Mouse (Mus musculus): Measurements from ENCODE around the gene Synpr. TPM values are rescaled to one million over a fixed set of nuclear protein-coding genes. Genes with fewer than 3 reads are reported as not detected.

Synpr gene
- polyA plus RNA-seq, 1 experiment, result 0.36 TPM

DNA sequence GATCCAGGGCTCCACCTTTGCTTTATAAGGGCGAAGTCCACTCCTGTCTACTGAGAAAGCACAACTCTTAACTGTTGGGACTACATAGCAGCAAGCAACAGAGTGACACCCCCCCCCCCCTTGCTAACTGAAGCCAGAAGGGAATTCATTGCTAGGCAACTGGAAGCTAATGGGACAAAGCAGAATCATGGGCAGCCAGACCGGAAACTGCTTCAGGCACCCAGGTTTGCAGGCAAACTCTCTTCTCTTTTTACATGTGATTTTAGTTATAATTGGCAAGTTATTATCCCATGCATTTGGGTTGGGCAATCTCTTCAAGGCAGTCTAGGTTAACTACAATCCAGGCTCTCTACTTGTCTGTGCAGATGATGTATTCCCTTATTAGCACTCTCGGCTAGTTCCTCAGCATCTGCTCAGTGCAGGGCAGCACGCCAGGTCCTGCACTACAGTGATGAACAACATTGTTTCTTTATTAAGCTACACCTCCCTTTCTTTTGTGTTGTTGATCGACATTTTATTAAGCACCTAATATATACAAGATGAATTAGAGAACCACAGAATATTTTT lies 72.6 kb downstream of the Synpr start:
- no peaks in the 10 kb centered on the region for H3K4me1 ChIP-seq (ENCODE audit: control insufficient read depth, insufficient read depth, low read length)
- no peak overlapping the region for H3K27ac ChIP-seq (ENCODE audit: insufficient read depth, low read length)
- H3K9me3 ChIP-seq (replicated peaks; ENCODE audit: control insufficient read depth, insufficient read depth, low read length, poor library complexity, severe bottlenecking), result no peaks in the 10 kb centered on the region
- no peaks in the 10 kb centered on the region for H3K27me3 ChIP-seq (ENCODE audit: control insufficient read depth, insufficient read depth, low read length, poor library complexity, severe bottlenecking)
- H3K36me3 ChIP-seq (ENCODE audit: control insufficient read depth, insufficient read depth, low read length, poor library complexity, severe bottlenecking), result no peaks in the 10 kb centered on the region
- no peak overlapping the region for H3K9ac ChIP-seq (ENCODE audit: low read depth, poor library complexity, severe bottlenecking)
- H3K4me3 ChIP-seq (ENCODE audit: low read depth, low read length), result no peak overlapping the region
- TF ChIP-seq CTCF (IDR thresholded peaks at IDR 0.05; ENCODE audit: low read depth, low read length), result no peak
- no peak for TF ChIP-seq EP300 (IDR thresholded peaks at IDR 0.05; ENCODE audit: insufficient read depth, low read depth, low read length)

GRCm38 (mm10) chr14:13358037-13358436 lies 73.5 kb downstream of the Synpr start:
- Histone ChIP-seq H3K9ac (ENCODE audit: low read depth, poor library complexity, severe bottlenecking) (no peak overlapping the region), H3K4me1 (ENCODE audit: control insufficient read depth, insufficient read depth, low read length) (no peaks in the 10 kb centered on the region), H3K9me3 (replicated peaks; ENCODE audit: control insufficient read depth, insufficient read depth, low read length, poor library complexity, severe bottlenecking) (no peaks in the 10 kb centered on the region), H3K4me3 (ENCODE audit: low read depth, low read length) (no peak overlapping the region), H3K27ac (ENCODE audit: insufficient read depth, low read length) (no peak overlapping the region), H3K27me3 (ENCODE audit: control insufficient read depth, insufficient read depth, low read length, poor library complexity, severe bottlenecking) (no peaks in the 10 kb centered on the region), H3K36me3 (ENCODE audit: control insufficient read depth, insufficient read depth, low read length, poor library complexity, severe bottlenecking) (no peaks in the 10 kb centered on the region)
- TF ChIP-seq POLR2A (IDR thresholded peaks at IDR 0.05; ENCODE audit: insufficient read depth, low read length), result no peak
- no peak for TF ChIP-seq EP300 (IDR thresholded peaks at IDR 0.05; ENCODE audit: insufficient read depth, low read depth, low read length)
- no peak for TF ChIP-seq CTCF (IDR thresholded peaks at IDR 0.05; ENCODE audit: low read depth, low read length)

GRCm38 (mm10) chr14:13361184-13361583 lies 76.6 kb downstream of the Synpr start:
- Histone ChIP-seq H3K9me3 (replicated peaks; ENCODE audit: control insufficient read depth, insufficient read depth, low read length, poor library complexity, severe bottlenecking) (no peaks in the 10 kb centered on the region), H3K27ac (ENCODE audit: insufficient read depth, low read length) (no peak overlapping the region), H3K36me3 (ENCODE audit: control insufficient read depth, insufficient read depth, low read length, poor library complexity, severe bottlenecking) (no peaks in the 10 kb centered on the region), H3K9ac (ENCODE audit: low read depth, poor library complexity, severe bottlenecking) (no peak overlapping the region), H3K4me1 (ENCODE audit: control insufficient read depth, insufficient read depth, low read length) (no peaks in the 10 kb centered on the region), H3K4me3 (ENCODE audit: low read depth, low read length) (no peak overlapping the region), H3K27me3 (ENCODE audit: control insufficient read depth, insufficient read depth, low read length, poor library complexity, severe bottlenecking) (no peaks in the 10 kb centered on the region)
- TF ChIP-seq POLR2A (IDR thresholded peaks at IDR 0.05; ENCODE audit: insufficient read depth, low read length) (no peak), EP300 (IDR thresholded peaks at IDR 0.05; ENCODE audit: insufficient read depth, low read depth, low read length) (no peak), CTCF (IDR thresholded peaks at IDR 0.05; ENCODE audit: low read depth, low read length) (no peak)

DNA sequence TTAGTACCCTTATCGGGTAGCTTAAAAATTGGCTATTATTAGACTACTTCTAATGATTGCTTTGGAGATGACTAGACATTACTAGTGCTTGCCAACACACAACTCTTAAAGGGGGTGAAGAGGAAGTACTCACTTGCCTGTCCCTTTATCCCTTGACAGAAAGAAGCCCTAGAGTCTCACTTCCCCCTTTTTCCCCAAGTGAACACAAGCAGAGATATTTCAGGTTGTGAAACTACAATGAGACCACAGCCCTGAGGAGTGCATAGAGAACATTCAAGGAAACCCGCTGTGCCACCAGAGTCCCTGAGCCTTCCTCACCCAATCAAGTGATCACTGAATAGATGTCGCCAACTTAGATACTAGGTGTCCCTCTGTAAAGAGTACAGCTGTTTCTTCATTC lies 77.1 kb downstream of the Synpr start:
- no peaks in the 10 kb centered on the region for H3K9me3 ChIP-seq (replicated peaks; ENCODE audit: control insufficient read depth, insufficient read depth, low read length, poor library complexity, severe bottlenecking)
- no peaks in the 10 kb centered on the region for H3K27me3 ChIP-seq (ENCODE audit: control insufficient read depth, insufficient read depth, low read length, poor library complexity, severe bottlenecking)
- H3K9ac ChIP-seq (ENCODE audit: low read depth, poor library complexity, severe bottlenecking), result no peak overlapping the region
- H3K36me3 ChIP-seq (ENCODE audit: control insufficient read depth, insufficient read depth, low read length, poor library complexity, severe bottlenecking), result no peaks in the 10 kb centered on the region
- no peak overlapping the region for H3K27ac ChIP-seq (ENCODE audit: insufficient read depth, low read length)
- H3K4me3 ChIP-seq (ENCODE audit: low read depth, low read length), result no peak overlapping the region
- H3K4me1 ChIP-seq (ENCODE audit: control insufficient read depth, insufficient read depth, low read length), result no peaks in the 10 kb centered on the region
- no peak for TF ChIP-seq CTCF (IDR thresholded peaks at IDR 0.05; ENCODE audit: low read depth, low read length)
- TF ChIP-seq EP300 (IDR thresholded peaks at IDR 0.05; ENCODE audit: insufficient read depth, low read depth, low read length), result no peak
- no peak for TF ChIP-seq POLR2A (IDR thresholded peaks at IDR 0.05; ENCODE audit: insufficient read depth, low read length)

GRCm38 (mm10) chr14:13368309-13368708 lies 83.7 kb downstream of the Synpr start:
- TF ChIP-seq CTCF (IDR thresholded peaks at IDR 0.05; ENCODE audit: low read depth, low read length) (no peak), EP300 (IDR thresholded peaks at IDR 0.05; ENCODE audit: insufficient read depth, low read depth, low read length) (no peak), POLR2A (IDR thresholded peaks at IDR 0.05; ENCODE audit: insufficient read depth, low read length) (no peak)
- no peaks in the 10 kb centered on the region for H3K4me1 ChIP-seq (ENCODE audit: control insufficient read depth, insufficient read depth, low read length)
- H3K27ac ChIP-seq (ENCODE audit: insufficient read depth, low read length), result no peak overlapping the region
- no peaks in the 10 kb centered on the region for H3K9me3 ChIP-seq (replicated peaks; ENCODE audit: control insufficient read depth, insufficient read depth, low read length, poor library complexity, severe bottlenecking)
- no peaks in the 10 kb centered on the region for H3K27me3 ChIP-seq (ENCODE audit: control insufficient read depth, insufficient read depth, low read length, poor library complexity, severe bottlenecking)
- no peaks in the 10 kb centered on the region for H3K36me3 ChIP-seq (ENCODE audit: control insufficient read depth, insufficient read depth, low read length, poor library complexity, severe bottlenecking)
- H3K4me3 ChIP-seq (ENCODE audit: low read depth, low read length), result no peak overlapping the region
- no peak overlapping the region for H3K9ac ChIP-seq (ENCODE audit: low read depth, poor library complexity, severe bottlenecking)

DNA sequence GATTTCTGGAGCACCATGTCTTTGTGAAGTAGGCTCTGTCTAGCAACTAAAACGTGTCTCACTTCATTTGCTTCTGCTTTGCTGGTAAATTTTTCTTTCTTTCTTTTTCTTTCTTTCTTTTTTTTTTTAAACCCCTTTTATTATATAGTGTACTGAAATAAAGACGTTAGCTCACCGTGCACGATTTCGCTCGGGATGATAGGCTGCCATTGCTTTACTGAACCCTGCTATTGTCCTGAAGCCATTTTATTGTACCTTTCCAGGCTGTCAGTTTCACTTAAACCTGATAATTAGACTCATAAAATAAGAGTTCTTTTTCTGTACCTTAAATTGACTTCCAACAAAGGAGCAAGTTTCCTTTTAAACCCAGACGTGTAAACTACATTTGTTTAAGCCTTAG lies 104.5 kb downstream of the Synpr start:
- Histone ChIP-seq H3K9ac (ENCODE audit: low read depth, poor library complexity, severe bottlenecking) (no peak overlapping the region), H3K36me3 (ENCODE audit: control insufficient read depth, insufficient read depth, low read length, poor library complexity, severe bottlenecking) (no peaks in the 10 kb centered on the region), H3K9me3 (replicated peaks; ENCODE audit: control insufficient read depth, insufficient read depth, low read length, poor library complexity, severe bottlenecking) (no peaks in the 10 kb centered on the region), H3K4me1 (ENCODE audit: control insufficient read depth, insufficient read depth, low read length) (no peaks in the 10 kb centered on the region), H3K4me3 (ENCODE audit: low read depth, low read length) (no peak overlapping the region), H3K27ac (ENCODE audit: insufficient read depth, low read length) (no peak overlapping the region), H3K27me3 (ENCODE audit: control insufficient read depth, insufficient read depth, low read length, poor library complexity, severe bottlenecking) (no peaks in the 10 kb centered on the region)
- TF ChIP-seq POLR2A (IDR thresholded peaks at IDR 0.05; ENCODE audit: insufficient read depth, low read length) (no peak), CTCF (IDR thresholded peaks at IDR 0.05; ENCODE audit: low read depth, low read length) (no peak), EP300 (IDR thresholded peaks at IDR 0.05; ENCODE audit: insufficient read depth, low read depth, low read length) (no peak)
